Mouse (Mus musculus) MEL (cell line): ENCODE measurements around the gene Grm1. TPM values are rescaled to one million over a fixed set of nuclear protein-coding genes. Genes with fewer than 3 reads are reported as not detected.

ENCODE experiments used
- DNase-seq: peaks from one replicate; pipeline ENCODE4 v3.0.0; 2011; ENCODE audit warnings: low read depth, low spot score
- H3K27ac ChIP-seq: 2 replicates; pipeline ENCODE4 v1.5.1; 2012; ENCODE audit warnings: low read depth, mild to moderate bottlenecking, control low read depth, low read length, moderate library complexity; ENCODE audit not compliant: control insufficient read depth
- H3K27me3 ChIP-seq, 2 experiments: fragments of 150-350 bp in 1 of 2; sonication (generic) in 1 of 2; 2 replicates each; pipeline ENCODE4 v1.6.1; 2012; ENCODE audit warnings: low read length in 2 of 2, mild to moderate bottlenecking in 2 of 2, improper control_type of control experiment in 1 of 2, moderate library complexity in 1 of 2; ENCODE audit not compliant: insufficient read depth in 2 of 2, control insufficient read depth in 1 of 2
- H3K36me3 ChIP-seq, 2 experiments: 2 replicates each; pipeline ENCODE4 v1.6.1; 2012 to 2014; ENCODE audit warnings: low read length in 2 of 2, improper control_type of control experiment in 1 of 2, inconsistent platforms in 1 of 2, mild to moderate bottlenecking in 1 of 2; ENCODE audit not compliant: insufficient read depth in 2 of 2, control insufficient read depth in 1 of 2
- H3K4me1 ChIP-seq, 2 experiments: fragments of 150-350 bp in 1 of 2; sonication (generic) in 1 of 2; 2 replicates each; pipeline ENCODE4 v1.6.1; 2012; ENCODE audit warnings: low read length in 2 of 2, improper control_type of control experiment in 1 of 2, mild to moderate bottlenecking in 1 of 2; ENCODE audit not compliant: insufficient read depth in 2 of 2, control insufficient read depth in 1 of 2
- H3K4me3 ChIP-seq, 2 experiments: fragments of 150-350 bp in 1 of 2; sonication (generic) in 1 of 2; 2 replicates each; pipeline ENCODE4 v1.5.1; 2012; ENCODE audit warnings: low read depth in 2 of 2, low read length in 2 of 2, mild to moderate bottlenecking in 2 of 2, moderate library complexity in 2 of 2, control low read depth in 1 of 2, improper control_type of control experiment in 1 of 2; ENCODE audit not compliant: control insufficient read depth in 1 of 2, insufficient read depth in 1 of 2
- H3K79me2 ChIP-seq: 2 replicates; pipeline ENCODE4 v1.6.1; 2012; ENCODE audit warnings: mild to moderate bottlenecking, low read length, moderate library complexity; ENCODE audit not compliant: control insufficient read depth, poor library complexity, insufficient read depth
- H3K9ac ChIP-seq: 2 replicates; pipeline ENCODE4 v1.6.1; 2012; ENCODE audit warnings: low read depth, mild to moderate bottlenecking, control low read depth, low read length, moderate library complexity; ENCODE audit not compliant: control insufficient read depth, poor library complexity, severe bottlenecking
- H3K9me3 ChIP-seq: fragments of 150-350 bp; sonication (generic); replicated peaks from 2 replicates; pipeline ENCODE4 v1.6.1; 2012; ENCODE audit warnings: mild to moderate bottlenecking, low read length, improper control_type of control experiment, moderate library complexity; ENCODE audit not compliant: insufficient read depth
- BHLHE40 ChIP-seq: IDR thresholded peaks from 2 replicates; pipeline ENCODE4 v1.6.1; 2012; ENCODE audit warnings: low read depth, mild to moderate bottlenecking, inconsistent platforms, low read length, improper control_type of control experiment, borderline replicate concordance
- CHD1 ChIP-seq: IDR thresholded peaks from 2 replicates; pipeline ENCODE4 v1.6.1; 2012; ENCODE audit warnings: low read depth, mild to moderate bottlenecking, inconsistent platforms, low read length, improper control_type of control experiment
- CTCF ChIP-seq, 3 experiments: IDR thresholded peaks in 2 of 3; conservative IDR thresholded peaks in 1 of 3; 2 replicates each; pipeline ENCODE4 v1.5.1; 2011 to 2012; ENCODE audit warnings: low read length in 3 of 3, low read depth in 2 of 3, mild to moderate bottlenecking in 2 of 3, improper control_type of control experiment in 1 of 3, inconsistent platforms in 1 of 3, mixed read lengths in 1 of 3, moderate library complexity in 1 of 3; ENCODE audit not compliant: control insufficient read depth in 1 of 3, insufficient read depth in 1 of 3, poor library complexity in 1 of 3, severe bottlenecking in 1 of 3
- E2F4 ChIP-seq: IDR thresholded peaks from 2 replicates; pipeline ENCODE4 v1.6.1; 2011; ENCODE audit warnings: low read depth, low read length, improper control_type of control experiment, borderline replicate concordance
- ELF1 ChIP-seq: IDR thresholded peaks from 2 replicates; pipeline ENCODE4 v1.6.1; 2014; ENCODE audit warnings: low read depth, mild to moderate bottlenecking, inconsistent platforms, low read length, improper control_type of control experiment, moderate library complexity
- EP300 ChIP-seq, 2 experiments: IDR thresholded peaks; 2 replicates each; pipeline ENCODE4 v1.6.1; 2011; ENCODE audit warnings: improper control_type of control experiment in 2 of 2, low read length in 2 of 2, low read depth in 1 of 2, mild to moderate bottlenecking in 1 of 2
- ETS1 ChIP-seq: IDR thresholded peaks from 2 replicates; pipeline ENCODE4 v1.6.1; 2012; ENCODE audit warnings: low read depth, mild to moderate bottlenecking, inconsistent platforms, low read length, improper control_type of control experiment, moderate library complexity
- GABPA ChIP-seq: IDR thresholded peaks from 2 replicates; pipeline ENCODE4 v1.6.1; 2012; ENCODE audit warnings: low read depth, mild to moderate bottlenecking, inconsistent platforms, low read length, improper control_type of control experiment, moderate library complexity
- GATA1 ChIP-seq: IDR thresholded peaks from 2 replicates; pipeline ENCODE4 v1.6.1; 2011; ENCODE audit warnings: low read depth, low read length, improper control_type of control experiment
- MEF2A ChIP-seq: IDR thresholded peaks from 2 replicates; pipeline ENCODE4 v1.6.1; 2014; ENCODE audit warnings: low read depth, mild to moderate bottlenecking, inconsistent platforms, low read length, improper control_type of control experiment; ENCODE audit not compliant: poor library complexity, insufficient replicate concordance, severe bottlenecking; ENCODE audit errors: extremely low read depth
- MXI1 ChIP-seq: IDR thresholded peaks from 2 replicates; pipeline ENCODE4 v1.6.1; 2011; ENCODE audit warnings: mild to moderate bottlenecking, low read depth, low read length, improper control_type of control experiment
- MYC ChIP-seq: IDR thresholded peaks from 2 replicates; pipeline ENCODE4 v1.6.1; 2011; ENCODE audit warnings: low read depth, mild to moderate bottlenecking, low read length, improper control_type of control experiment, moderate library complexity
- NELFE ChIP-seq: IDR thresholded peaks from 2 replicates; pipeline ENCODE4 v1.6.1; 2011; ENCODE audit warnings: low read depth, low read length, improper control_type of control experiment
- POLR2A ChIP-seq, 2 experiments: IDR thresholded peaks; 2 replicates each; pipeline ENCODE4 v1.6.1; 2011 to 2012; ENCODE audit warnings: low read length in 2 of 2, mild to moderate bottlenecking in 2 of 2, control low read depth in 1 of 2, improper control_type of control experiment in 1 of 2, low read depth in 1 of 2, moderate library complexity in 1 of 2; ENCODE audit not compliant: control insufficient read depth in 1 of 2, insufficient read depth in 1 of 2, poor library complexity in 1 of 2
- POLR2AphosphoS2 ChIP-seq: IDR thresholded peaks from 2 replicates; pipeline ENCODE4 v1.6.1; 2011; ENCODE audit warnings: low read length, improper control_type of control experiment
- POLR2AphosphoS5 ChIP-seq: IDR thresholded peaks from 2 replicates; pipeline ENCODE4 v1.6.1; 2012; ENCODE audit warnings: low read depth, borderline replicate concordance, mild to moderate bottlenecking, inconsistent platforms, low read length, moderate library complexity, mixed read lengths
- SIN3A ChIP-seq: IDR thresholded peaks from 2 replicates; pipeline ENCODE4 v1.6.1; 2012; ENCODE audit warnings: low read length, improper control_type of control experiment, inconsistent platforms
- SMC3 ChIP-seq: IDR thresholded peaks from 2 replicates; pipeline ENCODE4 v1.6.1; 2011; ENCODE audit warnings: low read depth, low read length, improper control_type of control experiment
- TAL1 ChIP-seq: IDR thresholded peaks from 2 replicates; pipeline ENCODE4 v1.6.1; 2012; ENCODE audit warnings: mild to moderate bottlenecking, inconsistent platforms, low read length, moderate library complexity, mixed read lengths
- TBP ChIP-seq: IDR thresholded peaks from 2 replicates; pipeline ENCODE4 v1.8.0; 2011; ENCODE audit warnings: low read depth, low read length, improper control_type of control experiment
- ZMIZ1 ChIP-seq: IDR thresholded peaks from 2 replicates; pipeline ENCODE4 v1.6.1; 2012; ENCODE audit warnings: low read depth, mild to moderate bottlenecking, inconsistent platforms, low read length, improper control_type of control experiment, moderate library complexity
- ZNF384 ChIP-seq: IDR thresholded peaks from 2 replicates; pipeline ENCODE4 v1.6.1; 2012; ENCODE audit warnings: low read depth, mild to moderate bottlenecking, inconsistent platforms, low read length, improper control_type of control experiment
- polyA plus RNA-seq, 2 experiments: library from polyadenylated mRNA; stranded (reverse) in 1 of 2; unstranded in 1 of 2; fragments of >175 nt in 1 of 2; fragments of >200 nt in 1 of 2; gene quantifications; 2 replicates each; pipeline versions ENCODE4 v1.2.1 to v1.2.4; 2012; ENCODE audit warnings: low replicate concordance in 2 of 2, low read depth in 1 of 2; ENCODE audit not compliant: insufficient read length in 2 of 2, insufficient read depth in 1 of 2, missing spikeins in 1 of 2
- total RNA-seq: library from RNA; depleted of rRNA; stranded (reverse); fragments of 300-350 nt; gene quantifications from 2 replicates; pipeline ENCODE4 v1.2.3, GENCODE M21; 2012

Grm1 gene
- total and polyA plus RNA-seq, 3 experiments: not detected

- no peaks in the 10 kb centered on the region for H3K36me3 ChIP-seq
- no peak overlapping the region for H3K27ac ChIP-seq
- H3K27me3 ChIP-seq: no peaks in the 10 kb centered on the region
- no peaks in the 10 kb centered on the region for H3K9me3 ChIP-seq
- H3K4me1 ChIP-seq: no peaks in the 10 kb centered on the region
- no peaks in the 10 kb centered on the region for H3K79me2 ChIP-seq
- H3K9ac ChIP-seq: no peak overlapping the region
- TF ChIP-seq TBP (no peak), ZMIZ1 (no peak), MXI1 (no peak), MEF2A (no peak), NELFE (no peak), BHLHE40 (no peak), GABPA (no peak), EP300 (IDR thresholded peaks at IDR 0.05; ENCODE audit: low read depth in 1 of 2, low read length in 2 of 2) (no peak), CHD1 (no peak), SMC3 (no peak), ELF1 (no peak), POLR2AphosphoS2 (no peak), TAL1 (no peak), CTCF (IDR thresholded peaks at IDR 0.05 in 2 of 3, conservative IDR thresholded peaks at IDR 0.05 in 1 of 3; ENCODE audit: control insufficient read depth in 1 of 3, insufficient read depth in 1 of 3, low read depth in 2 of 3, low read length in 3 of 3, poor library complexity in 1 of 3, severe bottlenecking in 1 of 3) (no peak), E2F4 (no peak)
- no peak overlapping the region for H3K4me3 ChIP-seq
- DNase-seq: no peak
Measured at GRCm38 (mm10) chr10:10789967-10790366, 292.2 kb downstream of the Grm1 start.

DNA sequence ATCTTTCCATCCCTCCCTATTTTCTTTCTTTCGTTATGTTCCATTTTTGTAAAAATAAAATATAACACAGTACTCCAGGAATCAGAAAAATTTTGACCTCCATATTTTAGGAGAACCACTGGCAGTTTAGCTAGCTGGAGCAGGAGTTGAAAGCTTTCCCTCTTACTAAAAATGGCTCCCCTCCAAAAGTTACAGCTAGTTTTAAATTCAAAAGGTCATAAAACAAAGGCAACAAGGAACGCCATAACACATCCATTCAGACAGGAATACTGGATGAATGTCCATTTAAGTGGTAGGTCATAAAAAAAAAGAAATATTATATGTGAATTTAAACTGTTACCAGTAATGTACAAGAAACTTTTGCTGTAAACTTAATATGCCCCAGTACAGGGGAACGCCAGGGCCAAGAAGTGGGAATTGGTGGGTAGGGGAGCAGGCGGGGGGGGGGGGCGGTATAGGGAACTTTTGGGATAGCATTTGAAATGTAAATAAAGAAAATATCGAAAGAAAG, 294.2 kb downstream of the Grm1 start:
- Histone ChIP-seq H3K9ac (no peak overlapping the region), H3K27ac (no peak overlapping the region), H3K79me2 (no peaks in the 10 kb centered on the region), H3K9me3 (no peaks in the 10 kb centered on the region), H3K4me3 (no peak overlapping the region), H3K27me3 (no peaks in the 10 kb centered on the region), H3K36me3 (no peaks in the 10 kb centered on the region), H3K4me1 (no peaks in the 10 kb centered on the region)
- TF ChIP-seq GABPA (no peak), ZNF384 (no peak), POLR2AphosphoS5 (no peak), MYC (no peak), EP300 (IDR thresholded peaks at IDR 0.05; ENCODE audit: low read depth in 1 of 2, low read length in 2 of 2) (no peak), SIN3A (no peak), POLR2A (IDR thresholded peaks at IDR 0.05; ENCODE audit: control insufficient read depth in 1 of 2, insufficient read depth in 1 of 2, low read depth in 1 of 2, low read length in 2 of 2, poor library complexity in 1 of 2) (no peak), E2F4 (no peak), GATA1 (no peak), ETS1 (no peak), NELFE (no peak)
- DNase-seq: no peak
